Mouse (Mus musculus): ENCODE measurements around the gene Hyal2. TPM values are rescaled to one million over a fixed set of nuclear protein-coding genes. Genes with fewer than 3 reads are reported as not detected.

The Hyal2 gene
- polyA plus RNA-seq, 1 experiment: 9.7 TPM

DNA sequence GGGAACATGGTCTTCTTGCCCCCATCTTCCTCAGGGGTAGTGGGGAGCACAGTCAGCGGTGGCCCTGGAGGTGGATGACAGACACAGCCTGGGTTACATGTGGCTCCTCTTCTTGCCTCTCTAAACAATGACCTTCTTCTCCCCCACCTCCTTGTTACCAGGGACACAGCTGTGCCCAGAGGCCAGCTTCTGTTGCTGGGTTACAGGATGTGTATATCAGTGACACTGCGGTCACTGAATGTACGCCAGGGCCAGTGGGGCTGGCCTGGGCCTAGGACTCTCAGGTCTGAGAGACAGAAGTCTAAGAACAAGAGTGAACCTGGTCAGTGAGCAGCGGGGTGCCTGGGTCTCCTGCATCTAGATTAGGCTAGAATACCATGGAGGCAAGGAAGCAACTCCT is 47.3 kb downstream of the Hyal2 start:
- H3K4me1 ChIP-seq (ENCODE audit: control insufficient read depth, insufficient read depth, low read length): 0 out of 2 replicates have a peak, but pooled peaks cover 5% of the 10 kb centered on the region
- H3K4me3 ChIP-seq (ENCODE audit: insufficient read depth, low read length): no peak overlapping the region
- H3K27ac ChIP-seq (ENCODE audit: insufficient read depth, low read length): no peak overlapping the region
- TF ChIP-seq POLR2A (IDR thresholded peaks at IDR 0.05; ENCODE audit: extremely low read depth, insufficient read depth, low read length): no peak
- TF ChIP-seq CTCF (IDR thresholded peaks at IDR 0.05; ENCODE audit: extremely low read depth, insufficient read depth, low read length): no peak

- TF ChIP-seq POLR2A (IDR thresholded peaks at IDR 0.05; ENCODE audit: extremely low read depth, insufficient read depth, low read length) (no peak), CTCF (IDR thresholded peaks at IDR 0.05; ENCODE audit: extremely low read depth, insufficient read depth, low read length) (no peak)
- Histone ChIP-seq H3K27ac (ENCODE audit: insufficient read depth, low read length) (no peak overlapping the region), H3K4me1 (ENCODE audit: control insufficient read depth, insufficient read depth, low read length) (no peaks in the 10 kb centered on the region), H3K4me3 (ENCODE audit: insufficient read depth, low read length) (no peak overlapping the region)
Observed at GRCm38 (mm10) chr9:107617461-107617860, 49.7 kb downstream of the Hyal2 start.

DNA sequence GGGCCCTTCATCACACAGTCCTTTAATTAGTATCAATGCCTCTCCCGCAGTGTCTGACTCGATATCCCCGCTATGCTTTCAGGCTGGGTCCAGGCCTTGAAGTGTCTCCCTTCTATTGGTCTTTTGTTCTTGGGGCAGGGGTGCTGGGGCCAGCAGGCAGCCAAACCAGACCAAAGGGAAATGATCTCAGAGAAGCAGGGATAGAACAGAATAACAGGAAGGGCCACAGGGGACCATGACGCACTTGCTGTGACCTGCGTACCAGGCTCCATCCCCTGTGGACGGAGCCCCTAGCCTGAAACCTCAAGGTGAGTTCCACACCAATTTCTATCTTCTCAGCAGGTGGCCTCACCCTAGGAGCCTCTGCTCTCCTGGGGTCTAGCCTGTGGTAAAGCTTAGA is 50.4 kb downstream of the Hyal2 start:
- no peak for TF ChIP-seq POLR2A (IDR thresholded peaks at IDR 0.05; ENCODE audit: extremely low read depth, insufficient read depth, low read length)
- TF ChIP-seq CTCF (IDR thresholded peaks at IDR 0.05; ENCODE audit: extremely low read depth, insufficient read depth, low read length): no peak

GRCm38 (mm10) chr9:107618778-107619545 is 51.2 kb downstream of the Hyal2 start:
- H3K27ac ChIP-seq (ENCODE audit: insufficient read depth, low read length): peak overlapping the region; percentile 41; the same call in 1 of the 2 replicates
- no peaks in the 10 kb centered on the region for H3K4me1 ChIP-seq (ENCODE audit: control insufficient read depth, insufficient read depth, low read length)
- H3K4me3 ChIP-seq (ENCODE audit: insufficient read depth, low read length): no peak overlapping the region
- TF ChIP-seq CTCF (IDR thresholded peaks at IDR 0.05; ENCODE audit: extremely low read depth, insufficient read depth, low read length) (no peak), POLR2A (IDR thresholded peaks at IDR 0.05; ENCODE audit: extremely low read depth, insufficient read depth, low read length) (no peak)

More for the DNA sequence above, 50.4 kb downstream of the Hyal2 start:
- Histone ChIP-seq H3K4me3 (ENCODE audit: insufficient read depth, low read length) (no peak overlapping the region), H3K4me1 (ENCODE audit: control insufficient read depth, insufficient read depth, low read length) (no peaks in the 10 kb centered on the region), H3K27ac (ENCODE audit: insufficient read depth, low read length) (peak overlapping the region; percentile 41; the same call in 1 of the 2 replicates)

DNA sequence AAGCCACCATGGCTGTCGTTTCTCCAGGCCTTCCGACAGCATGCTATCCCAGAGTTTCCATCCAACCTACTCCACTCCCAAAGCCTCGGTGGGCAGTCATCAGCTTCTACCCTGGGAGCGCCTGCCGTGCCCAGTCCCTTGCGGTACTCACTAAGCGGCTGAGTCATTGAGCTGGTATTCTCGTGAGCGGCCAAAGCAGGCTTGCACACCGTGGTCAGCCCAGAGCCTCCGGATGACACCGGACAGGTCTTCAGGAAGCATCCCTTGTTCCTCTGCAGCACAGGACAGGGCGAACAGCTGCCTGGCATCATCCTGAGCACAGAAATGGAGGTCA is 51.8 kb downstream of the Hyal2 start:
- no peak for TF ChIP-seq CTCF (IDR thresholded peaks at IDR 0.05; ENCODE audit: extremely low read depth, insufficient read depth, low read length)
- TF ChIP-seq POLR2A (IDR thresholded peaks at IDR 0.05; ENCODE audit: extremely low read depth, insufficient read depth, low read length): no peak
- Histone ChIP-seq H3K4me3 (ENCODE audit: insufficient read depth, low read length) (no peak overlapping the region), H3K4me1 (ENCODE audit: control insufficient read depth, insufficient read depth, low read length) (no peaks in the 10 kb centered on the region), H3K27ac (ENCODE audit: insufficient read depth, low read length) (no peak overlapping the region)

- Histone ChIP-seq H3K27ac (ENCODE audit: insufficient read depth, low read length) (no peak overlapping the region), H3K4me3 (ENCODE audit: insufficient read depth, low read length) (no peak overlapping the region), H3K4me1 (ENCODE audit: control insufficient read depth, insufficient read depth, low read length) (no peaks in the 10 kb centered on the region)
- TF ChIP-seq CTCF (IDR thresholded peaks at IDR 0.05; ENCODE audit: extremely low read depth, insufficient read depth, low read length) (no peak), POLR2A (IDR thresholded peaks at IDR 0.05; ENCODE audit: extremely low read depth, insufficient read depth, low read length) (no peak)
Observed at GRCm38 (mm10) chr9:107620954-107621353, 53.2 kb downstream of the Hyal2 start.

Other genes starting within 250 kb of the Hyal2 start
- gene Hemk1, start 229.6 kb upstream of the Hyal2 start, polyA plus RNA-seq (2012; rRNA removed): 33.0 and 33.7 TPM in 2 replicates
- 5.1 and 5.2 TPM in 2 replicates for gene 6430571L13Rik, start 227.3 kb upstream of the Hyal2 start, polyA plus RNA-seq (2012; rRNA removed)
- gene Cacna2d2, start 168.3 kb upstream of the Hyal2 start, polyA plus RNA-seq (2012; rRNA removed): 29.2 and 32.9 TPM in 2 replicates
- 35.4 and 36.5 TPM in 2 replicates for gene Tmem115, start 34.0 kb upstream of the Hyal2 start, polyA plus RNA-seq (2012; rRNA removed)
- gene Cyb561d2, start 25.8 kb upstream of the Hyal2 start, polyA plus RNA-seq (2012; rRNA removed): 29.5 and 31.3 TPM in 2 replicates
- 66.7 and 67.2 TPM in 2 replicates for gene Nprl2, start 25.7 kb upstream of the Hyal2 start, polyA plus RNA-seq (2012; rRNA removed)
- gene Zmynd10, start 20.6 kb upstream of the Hyal2 start, polyA plus RNA-seq (2012; rRNA removed): 6.0 and 6.7 TPM in 2 replicates
- 24.4 and 24.5 TPM in 2 replicates for gene Rassf1, start 16.4 kb upstream of the Hyal2 start, polyA plus RNA-seq (2012; rRNA removed)
- 139 and 143 TPM in 2 replicates for gene Tusc2, start 4.7 kb upstream of the Hyal2 start, polyA plus RNA-seq (2012; rRNA removed)
- gene Hyal1, start 9.0 kb downstream of the Hyal2 start, polyA plus RNA-seq (2012; rRNA removed): 5.0 and 5.7 TPM in 2 replicates
- gene Naa80, start 10.9 kb downstream of the Hyal2 start, polyA plus RNA-seq (2012; rRNA removed): 13.8 and 13.9 TPM in 2 replicates
- 0.44 and 0.48 TPM in 2 replicates for gene Hyal3, start 12.9 kb downstream of the Hyal2 start, polyA plus RNA-seq (2012; rRNA removed)
- gene Ifrd2, start 19.7 kb downstream of the Hyal2 start, polyA plus RNA-seq (2012; rRNA removed): 16.3 and 18.6 TPM in 2 replicates
- 2.4 and 4.3 TPM in 2 replicates for gene Sema3b, start 41.3 kb downstream of the Hyal2 start, polyA plus RNA-seq (2012; rRNA removed)
- gene Gnai2, start 67.4 kb downstream of the Hyal2 start, polyA plus RNA-seq (2012; rRNA removed): 283 and 286 TPM in 2 replicates
- 134 and 156 TPM in 2 replicates for gene Slc38a3, start 101.6 kb downstream of the Hyal2 start, polyA plus RNA-seq (2012; rRNA removed)
- 0.40 and 0.42 TPM in 2 replicates for gene Gnat1, start 111.8 kb downstream of the Hyal2 start, polyA plus RNA-seq (2012; rRNA removed)
- 29.1 and 30.1 TPM in 2 replicates for gene Sema3f, start 142.5 kb downstream of the Hyal2 start, polyA plus RNA-seq (2012; rRNA removed)
- 138 and 156 TPM in 2 replicates for gene Rbm5, start 203.1 kb downstream of the Hyal2 start, polyA plus RNA-seq (2012; rRNA removed)